Mouse (Mus musculus) duodenum, adult 2 months (tissue): ENCODE measurements around the gene Btbd35f21. TPM values are rescaled to one million over a fixed set of nuclear protein-coding genes. Genes with fewer than 3 reads are reported as not detected.

Experiments
- polyA plus RNA-seq: library from polyadenylated mRNA; depleted of rRNA; stranded (reverse); fragments of >200 nt; gene quantifications from 2 replicates; pipeline ENCODE4 v1.2.3, GENCODE M21; 2012; ENCODE audit warnings: low replicate concordance; rRNA removed

Btbd35f21 gene
- polyA plus RNA-seq, result not detected in 2 replicates

GRCm38 (mm10) chrX:32725809-32726208 lies at the start of gene Btbd35f21:
TSS of gene Btbd35f21 (plus strand) at chrX:32726109.

Other genes with a start within 250 kb of the Btbd35f21 start
- gene Btbd35f1, start 166.1 kb upstream of the Btbd35f21 start, polyA plus RNA-seq, result not detected in 2 replicates
- gene Gm5926, start 75.4 kb upstream of the Btbd35f21 start, polyA plus RNA-seq, result not detected in 2 replicates
- gene Btbd35f30, start 168.5 kb downstream of the Btbd35f21 start, polyA plus RNA-seq, result not detected in 2 replicates
- gene Gm21789, start 215.7 kb downstream of the Btbd35f21 start, polyA plus RNA-seq, result not detected in 2 replicates
- gene Btbd35f5, start 247.8 kb downstream of the Btbd35f21 start, polyA plus RNA-seq, result not detected in 2 replicates